Mouse (Mus musculus) cortical plate, adult 2 months (tissue): ENCODE data around the gene Erbb3.

Experiments
- CTCF ChIP-seq: fragments of 200-500 bp; IDR thresholded peaks from 2 replicates; pipeline ENCODE4 v1.5.1; 2011; ENCODE audit warnings: mild to moderate bottlenecking, control low read depth, low read length; ENCODE audit not compliant: insufficient read depth; ENCODE audit errors: extremely low read depth
- POLR2A ChIP-seq: fragments of 200-500 bp; IDR thresholded peaks from 2 replicates; pipeline ENCODE4 v1.6.1; 2011; ENCODE audit warnings: mild to moderate bottlenecking, low read length, control low read depth; ENCODE audit not compliant: insufficient read depth; ENCODE audit errors: extremely low read depth

GRCm38 (mm10) chr10:128602470-128603128 lies 13.1 kb upstream of the Erbb3 start:
- TF ChIP-seq POLR2A = no peak
- no peak for TF ChIP-seq CTCF
